Mouse (Mus musculus) CH12.LX (cell line): ENCODE measurements around the gene Psmd11. TPM values are rescaled to one million over a fixed set of nuclear protein-coding genes. Genes with fewer than 3 reads are reported as not detected.

Experiments
- DNase-seq: peaks from one replicate; pipeline ENCODE4 v3.0.0-alpha.2; 2013; ENCODE audit errors: extremely low read depth
- H3K27ac ChIP-seq: 2 replicates; pipeline ENCODE4 v1.5.1; 2012; ENCODE audit warnings: low read depth, mild to moderate bottlenecking, control low read depth, moderate library complexity; ENCODE audit not compliant: insufficient read depth
- H3K27me3 ChIP-seq: replicated peaks from 2 replicates; pipeline ENCODE3; 2012; ENCODE audit warnings: inconsistent platforms
- H3K36me3 ChIP-seq, 2 experiments: replicated peaks in 1 of 2; 2 replicates each; pipeline versions ENCODE3 to v1.6.1; 2012; ENCODE audit warnings: inconsistent platforms in 1 of 2, low read length in 1 of 2, mild to moderate bottlenecking in 1 of 2, mixed read lengths in 1 of 2, moderate library complexity in 1 of 2; ENCODE audit not compliant: control insufficient read depth in 1 of 2, insufficient read depth in 1 of 2
- H3K4me1 ChIP-seq, 2 experiments: 2 replicates each; pipeline ENCODE4 v1.6.1; 2012; ENCODE audit warnings: inconsistent platforms in 1 of 2, moderate library complexity in 1 of 2; ENCODE audit not compliant: insufficient read depth in 2 of 2, control insufficient read depth in 1 of 2
- H3K4me2 ChIP-seq: 2 replicates; pipeline ENCODE4 v1.6.1; 2012; ENCODE audit warnings: low read depth, mild to moderate bottlenecking, control low read depth; ENCODE audit not compliant: poor library complexity, insufficient read depth, severe bottlenecking
- H3K4me3 ChIP-seq, 3 experiments: fragments of 150-350 bp in 1 of 3; sonication (generic) in 1 of 3; replicated peaks in 1 of 3; 2 replicates each; pipeline versions ENCODE3 to v1.5.1; 2011 to 2012; ENCODE audit warnings: low read depth in 2 of 3, low read length in 2 of 3, mild to moderate bottlenecking in 2 of 3, moderate library complexity in 2 of 3, control low read depth in 1 of 3, improper control_type of control experiment in 1 of 3, inconsistent platforms in 1 of 3, mixed read lengths in 1 of 3; ENCODE audit not compliant: poor library complexity in 1 of 3
- H3K79me2 ChIP-seq: replicated peaks from 2 replicates; pipeline ENCODE4 v1.6.1; 2012; ENCODE audit warnings: mild to moderate bottlenecking, moderate library complexity; ENCODE audit not compliant: control insufficient read depth, poor library complexity, insufficient read depth, severe bottlenecking; ENCODE audit errors: extremely low read depth
- H3K9ac ChIP-seq: 2 replicates; pipeline ENCODE4 v1.6.1; 2012; ENCODE audit warnings: low read depth, mild to moderate bottlenecking, control low read depth, moderate library complexity; ENCODE audit not compliant: insufficient read depth
- H3K9me3 ChIP-seq: replicated peaks from 2 replicates; pipeline ENCODE3; 2012; ENCODE audit warnings: low read length, inconsistent platforms, mixed read lengths
- BHLHE40 ChIP-seq: IDR thresholded peaks from 2 replicates; pipeline ENCODE4 v1.6.1; 2011; ENCODE audit warnings: mild to moderate bottlenecking, low read depth, low read length, improper control_type of control experiment
- CHD2 ChIP-seq: IDR thresholded peaks from 2 replicates; pipeline ENCODE4 v1.6.1; 2011; ENCODE audit warnings: low read length, improper control_type of control experiment
- E2F4 ChIP-seq: IDR thresholded peaks from 2 replicates; pipeline ENCODE4 v1.6.1; 2011; ENCODE audit warnings: low read depth, low read length, improper control_type of control experiment; ENCODE audit not compliant: insufficient replicate concordance
- ELF1 ChIP-seq: IDR thresholded peaks from 2 replicates; pipeline ENCODE4 v1.6.1; 2014; ENCODE audit warnings: low read depth, mild to moderate bottlenecking, inconsistent platforms, low read length, improper control_type of control experiment
- EP300 ChIP-seq: IDR thresholded peaks from 2 replicates; pipeline ENCODE4 v1.6.1; 2011; ENCODE audit warnings: low read length, improper control_type of control experiment
- ETS1 ChIP-seq: conservative IDR thresholded peaks from 2 replicates; pipeline ENCODE4 v1.6.1; 2012; ENCODE audit warnings: low read depth, mild to moderate bottlenecking, inconsistent platforms, low read length, improper control_type of control experiment, moderate library complexity
- GABPA ChIP-seq: IDR thresholded peaks from 2 replicates; pipeline ENCODE4 v1.6.1; 2012; ENCODE audit warnings: low read depth, low read length, improper control_type of control experiment, inconsistent platforms; ENCODE audit not compliant: insufficient replicate concordance
- HCFC1 ChIP-seq: IDR thresholded peaks from 2 replicates; pipeline ENCODE4 v1.6.1; 2012; ENCODE audit warnings: low read depth, mild to moderate bottlenecking, inconsistent platforms, low read length, improper control_type of control experiment
- IRF4 ChIP-seq: IDR thresholded peaks from 2 replicates; pipeline ENCODE4 v1.6.1; 2014; ENCODE audit warnings: low read depth, mild to moderate bottlenecking, inconsistent platforms, low read length, improper control_type of control experiment
- JUN ChIP-seq: IDR thresholded peaks from 2 replicates; pipeline ENCODE4 v1.6.1; 2011; ENCODE audit warnings: low read depth, mild to moderate bottlenecking, low read length, improper control_type of control experiment, moderate library complexity; ENCODE audit not compliant: insufficient read depth
- KAT2A ChIP-seq: IDR thresholded peaks from 2 replicates; pipeline ENCODE4 v1.6.1; 2012; ENCODE audit warnings: low read length, improper control_type of control experiment, inconsistent platforms; ENCODE audit not compliant: insufficient replicate concordance
- MAFK ChIP-seq: IDR thresholded peaks from 2 replicates; pipeline ENCODE4 v1.6.1; 2011; ENCODE audit warnings: low read length, improper control_type of control experiment; ENCODE audit not compliant: insufficient replicate concordance
- MAX ChIP-seq: IDR thresholded peaks from 2 replicates; pipeline ENCODE4 v1.6.1; 2011; ENCODE audit warnings: low read length, improper control_type of control experiment
- MAZ ChIP-seq: IDR thresholded peaks from 2 replicates; pipeline ENCODE4 v1.6.1; 2012; ENCODE audit warnings: low read depth, mild to moderate bottlenecking, inconsistent platforms, low read length, improper control_type of control experiment, moderate library complexity
- MEF2A ChIP-seq: IDR thresholded peaks from 2 replicates; pipeline ENCODE4 v1.6.1; 2014; ENCODE audit warnings: low read depth, mild to moderate bottlenecking, inconsistent platforms, low read length, improper control_type of control experiment, borderline replicate concordance
- MXI1 ChIP-seq: IDR thresholded peaks from 2 replicates; pipeline ENCODE4 v1.6.1; 2011; ENCODE audit warnings: mild to moderate bottlenecking, low read depth, low read length, improper control_type of control experiment
- NRF1 ChIP-seq: IDR thresholded peaks from 2 replicates; pipeline ENCODE4 v1.6.1; 2014; ENCODE audit warnings: low read depth, mild to moderate bottlenecking, inconsistent platforms, low read length, improper control_type of control experiment, moderate library complexity
- PAX5 ChIP-seq: IDR thresholded peaks from 2 replicates; pipeline ENCODE4 v1.6.1; 2012; ENCODE audit warnings: low read length, inconsistent platforms, mixed read lengths
- POLR2A ChIP-seq: IDR thresholded peaks from 2 replicates; pipeline ENCODE4 v1.6.1; 2011; ENCODE audit warnings: low read depth, mild to moderate bottlenecking, improper control_type of control experiment, low read length
- POLR2AphosphoS2 ChIP-seq: IDR thresholded peaks from 2 replicates; pipeline ENCODE4 v1.6.1; 2011; ENCODE audit warnings: low read depth, low read length, improper control_type of control experiment
- RAD21 ChIP-seq: IDR thresholded peaks from 2 replicates; pipeline ENCODE4 v1.6.1; 2011; ENCODE audit warnings: low read depth, mild to moderate bottlenecking, low read length, improper control_type of control experiment, moderate library complexity
- SMC3 ChIP-seq: IDR thresholded peaks from 2 replicates; pipeline ENCODE4 v1.6.1; 2011; ENCODE audit warnings: low read depth, low read length, improper control_type of control experiment
- TCF12 ChIP-seq: IDR thresholded peaks from 2 replicates; pipeline ENCODE4 v1.6.1; 2014; ENCODE audit warnings: low read depth, mild to moderate bottlenecking, inconsistent platforms, low read length, improper control_type of control experiment
- USF1 ChIP-seq: IDR thresholded peaks from 2 replicates; pipeline ENCODE4 v1.6.1; 2014; ENCODE audit warnings: low read depth, mild to moderate bottlenecking, inconsistent platforms, low read length, improper control_type of control experiment
- USF2 ChIP-seq: conservative IDR thresholded peaks from 2 replicates; pipeline ENCODE4 v1.6.1; 2011; ENCODE audit warnings: low read depth, low read length, improper control_type of control experiment
- ZC3H11A ChIP-seq: IDR thresholded peaks from 2 replicates; pipeline ENCODE4 v1.6.1; 2012; ENCODE audit warnings: low read depth, mild to moderate bottlenecking, inconsistent platforms, low read length, improper control_type of control experiment
- ZKSCAN1 ChIP-seq: IDR thresholded peaks from 2 replicates; pipeline ENCODE4 v1.6.1; 2012; ENCODE audit warnings: low read depth, inconsistent platforms, low read length, improper control_type of control experiment, borderline replicate concordance
- ZMIZ1 ChIP-seq: IDR thresholded peaks from 2 replicates; pipeline ENCODE4 v1.6.1; 2012; ENCODE audit warnings: low read depth, mild to moderate bottlenecking, inconsistent platforms, low read length, improper control_type of control experiment
- dilution Hi-C: fragments of 300-500 bp; cut with MboI; formaldehyde crosslinking; loops from 2 replicates; pipeline ENCODE4 v1.14.3; 2020; ENCODE audit warnings: low sequenced_read_pairs; ENCODE audit not compliant: extremely low pct_unique_long_range_greater_than_20kb, extremely low pct_ligation_motif_present
- in situ Hi-C: fragments of 300-500 bp; cut with MboI; formaldehyde crosslinking; loops from 3 replicates; pipeline ENCODE4 v1.14.3; 2019; ENCODE audit warnings: low sequenced_read_pairs, low pct_ligation_motif_present, low pct_unique_long_range_greater_than_20kb, mixed read lengths
- polyA plus RNA-seq: library from polyadenylated mRNA; unstranded; fragments of >175 nt; gene quantifications from 2 replicates; pipeline ENCODE4 v1.2.1, GENCODE M21; 2012; ENCODE audit warnings: low read depth; ENCODE audit not compliant: insufficient read length
- total RNA-seq, 2 experiments: library from RNA; depleted of rRNA; stranded (reverse); fragments of 300-350 nt in 1 of 2; fragments of >200 nt in 1 of 2; gene quantifications; 2 replicates each; pipeline ENCODE4 v1.2.3; 2012 to 2014

The Psmd11 gene
- total and polyA plus RNA-seq, 3 experiments = 116 to 191 (median 141) TPM

- dilution Hi-C loops (no loop called here), in situ Hi-C loops (no loop called here)
- Histone ChIP-seq H3K4me3 (no peak overlapping the region), H3K4me1 (peaks cover 19 to 37% of the 10 kb centered on the region in 2 experiments), H3K9ac (no peak overlapping the region), H3K4me2 (no peak overlapping the region), H3K9me3 (peaks cover 2% of the 10 kb centered on the region), H3K36me3 (no peaks in the 10 kb centered on the region), H3K27me3 (no peaks in the 10 kb centered on the region), H3K27ac (no peak overlapping the region), H3K79me2 (no peaks in the 10 kb centered on the region)
- no peak for TF ChIP-seq ZKSCAN1
- TF ChIP-seq MEF2A = no peak
- TF ChIP-seq KAT2A = no peak
- TF ChIP-seq ZC3H11A = no peak
- no peak for TF ChIP-seq USF1
- TF ChIP-seq BHLHE40 = no peak
- no peak for TF ChIP-seq MAFK
- no peak for TF ChIP-seq IRF4
- no peak for TF ChIP-seq ELF1
- TF ChIP-seq PAX5 = no peak
- TF ChIP-seq ZMIZ1 = no peak
- no peak for TF ChIP-seq MXI1
- no peak for TF ChIP-seq JUN
- no peak for TF ChIP-seq POLR2AphosphoS2
- no peak for TF ChIP-seq GABPA
- TF ChIP-seq NRF1 = no peak
- TF ChIP-seq RAD21 = no peak
- TF ChIP-seq HCFC1 = no peak
- TF ChIP-seq E2F4 = no peak
- TF ChIP-seq MAX = no peak
- no peak for DNase-seq
Measured at GRCm38 (mm10) chr11:80518421-80519367, 90.3 kb downstream of the Psmd11 start.

- peaks cover 7 to 18% of the 10 kb centered on the region in 2 experiments for H3K4me1 ChIP-seq
- no peak for TF ChIP-seq USF2
- no peak for TF ChIP-seq ZKSCAN1
- no peak for TF ChIP-seq ZC3H11A
- no peak for TF ChIP-seq BHLHE40
- TF ChIP-seq TCF12 = no peak
- TF ChIP-seq MEF2A = no peak
- TF ChIP-seq POLR2A = no peak
- TF ChIP-seq NRF1 = no peak
- no peak for TF ChIP-seq EP300
- TF ChIP-seq KAT2A = no peak
- no peak for TF ChIP-seq MXI1
- no peak for TF ChIP-seq PAX5
- TF ChIP-seq GABPA = no peak
- no peak for TF ChIP-seq HCFC1
- TF ChIP-seq ETS1 = no peak
- TF ChIP-seq POLR2AphosphoS2 = no peak
- no peak for TF ChIP-seq MAZ
- TF ChIP-seq CHD2 = no peak
- no peak for TF ChIP-seq SMC3
Measured at GRCm38 (mm10) chr11:80521148-80521547, 92.7 kb downstream of the Psmd11 start.

More at GRCm38 (mm10) chr11:80521148-80521547, 92.7 kb downstream of the Psmd11 start:
- DNase-seq = no peak
- Histone ChIP-seq H3K36me3 (no peaks in the 10 kb centered on the region), H3K4me3 (no peak overlapping the region), H3K27me3 (no peaks in the 10 kb centered on the region), H3K4me2 (no peak overlapping the region), H3K79me2 (no peaks in the 10 kb centered on the region), H3K9ac (no peak overlapping the region), H3K9me3 (peaks cover 2% of the 10 kb centered on the region), H3K27ac (no peak overlapping the region)
- in situ Hi-C loops = no loop called here
- dilution Hi-C loops = no loop called here
